Mouse (Mus musculus) bone marrow macrophage, adult 2 months (primary cell): ENCODE measurements around the gene Sds.

ENCODE experiments used
- CTCF ChIP-seq: IDR thresholded peaks from 2 replicates; pipeline ENCODE4 v1.5.1; 2012; ENCODE audit warnings: low read depth, mild to moderate bottlenecking, low read length, moderate library complexity
- POLR2A ChIP-seq: IDR thresholded peaks from 2 replicates; pipeline ENCODE4 v1.6.1; 2012; ENCODE audit warnings: mild to moderate bottlenecking, low read depth, low read length, borderline replicate concordance

GRCm38 (mm10) chr5:120438991-120439710, 37.2 kb upstream of the Sds start:
- no peak for TF ChIP-seq POLR2A
- TF ChIP-seq CTCF, result no peak
